8 mouse cellular contexts compared by ENCODE assay signal in genomic region chr4:126251655-126252254, GRCm38 (mm10). TPM values are rescaled to one million over a fixed set of nuclear protein-coding genes. Genes with fewer than 3 reads are reported as not detected.
DNase-seq lines count a peak whose midpoint lies in the region; ATAC-seq lines count a peak whose summit lies in the region.

No protein-coding gene starts in this region.

- H3K9ac ChIP-seq in midbrain, embryonic 16.5 days (ENCODE audit: low read depth, low read length), result no peak overlapping the region; the same call in 1 of the 2 replicates
- H3K9ac ChIP-seq in heart, embryonic 12.5 days, result peak overlapping the region; percentile 44

- no peak overlapping the region for H3K4me2 ChIP-seq in midbrain, embryonic 16.5 days (ENCODE audit: low read length)
- peak overlapping the region; percentile 49 for H3K4me2 ChIP-seq in heart, embryonic 12.5 days

- H3K4me1 ChIP-seq in midbrain, embryonic 10.5 days, result peaks cover 84% of the 10 kb centered on the region
- H3K4me1 ChIP-seq in midbrain, embryonic 16.5 days (ENCODE audit: control insufficient read depth, insufficient read depth, low read length), result peaks cover 55% of the 10 kb centered on the region
- peaks cover 76% of the 10 kb centered on the region for H3K4me1 ChIP-seq in heart, embryonic 12.5 days (replicated peaks)

- peak overlapping the region; percentile 65 for H3K27ac ChIP-seq in midbrain, embryonic 10.5 days (replicated peaks)
- H3K27ac ChIP-seq in midbrain, embryonic 16.5 days (ENCODE audit: low read length), result no peak overlapping the region; the same call in 1 of the 2 replicates
- peak overlapping the region; percentile 71 for H3K27ac ChIP-seq in heart, embryonic 12.5 days (ENCODE audit: poor library complexity, severe bottlenecking)

- peaks cover 48% of the 10 kb centered on the region for H3K36me3 ChIP-seq in midbrain, embryonic 10.5 days
- H3K36me3 ChIP-seq in midbrain, embryonic 16.5 days (ENCODE audit: control insufficient read depth, insufficient read depth, low read length), result no peaks in the 10 kb centered on the region
- H3K36me3 ChIP-seq in heart, embryonic 12.5 days, result peaks cover 3% of the 10 kb centered on the region; the same call in 1 of the 2 replicates

- 73% methylated on average over 11 of the region's 11 CpGs for WGBS in midbrain, embryonic 10.5 days
- whole genome bisulfite sequencing in midbrain, embryonic 16.5 days, result 67% methylated on average over 11 of the region's 11 CpGs
- 47% methylated on average over 11 of the region's 11 CpGs for WGBS in heart, embryonic 12.5 days

- no peak for DNase-seq in midbrain, embryonic 10.5 days (ENCODE audit: low spot score)
- peak; percentile 75 for DNase-seq in kidney, postnatal 10 days
- DNase-seq in lung, postnatal 4 days, result peak; percentile 78 to 85
- no peak for DNase-seq in right cerebral cortex, postnatal 36 days (ENCODE audit: low spot score in 2 of 2)
- no peak for DNase-seq in yolk sac, embryonic 10.5 days (ENCODE audit: low spot score)
- no peak for DNase-seq in frontal cortex, postnatal 10 days (ENCODE audit: low spot score in 2 of 2)

- no peak for ATAC-seq in midbrain, embryonic 16.5 days
- ATAC-seq in heart, embryonic 12.5 days (ENCODE audit: insufficient number of reproducible peaks, low FRiP score), result no peak

- H3K9me3 ChIP-seq in midbrain, embryonic 10.5 days (replicated peaks), result no peaks in the 10 kb centered on the region
- no peaks in the 10 kb centered on the region for H3K9me3 ChIP-seq in midbrain, embryonic 16.5 days (replicated peaks; ENCODE audit: control insufficient read depth, low read length, poor library complexity, severe bottlenecking)
- H3K9me3 ChIP-seq in heart, embryonic 12.5 days (replicated peaks), result no peaks in the 10 kb centered on the region

- no peaks in the 10 kb centered on the region for H3K27me3 ChIP-seq in midbrain, embryonic 10.5 days (ENCODE audit: low read depth, poor library complexity, severe bottlenecking)
- H3K27me3 ChIP-seq in midbrain, embryonic 16.5 days (ENCODE audit: control insufficient read depth, insufficient read depth, low read depth, low read length), result no peaks in the 10 kb centered on the region
- H3K27me3 ChIP-seq in heart, embryonic 12.5 days (replicated peaks), result no peaks in the 10 kb centered on the region

- peak overlapping the region; percentile 17; the same call in 1 of the 2 replicates for H3K4me3 ChIP-seq in midbrain, embryonic 10.5 days
- no peak overlapping the region for H3K4me3 ChIP-seq in midbrain, embryonic 16.5 days (ENCODE audit: low read depth, low read length)
- peak overlapping the region; percentile 12 for H3K4me3 ChIP-seq in heart, embryonic 12.5 days

RNA-seq across cellular contexts. Expression of gene Map7d1, which starts 4.4 kb away (rescaled TPM):
- polyA plus RNA-seq in midbrain, embryonic 10.5 days (2016; fragmentation: Nextera tagmentation; extraction: Ambion mirVana), result 59.8 and 69.7 TPM in 2 replicates
- 66.1 and 68.2 TPM in 2 replicates for polyA plus RNA-seq in midbrain, embryonic 16.5 days (2015; fragmentation: Nextera tagmentation; extraction: Ambion mirVana)
- 73.9 and 76.4 TPM in 2 replicates for polyA plus RNA-seq in heart, embryonic 12.5 days (2016; fragmentation: Nextera tagmentation; extraction: Ambion mirVana)

RNA-seq across cellular contexts. Expression of gene Trappc3, which starts 10.4 kb away (rescaled TPM):
- 85.2 and 94.4 TPM in 2 replicates for polyA plus RNA-seq in midbrain, embryonic 10.5 days (2016; fragmentation: Nextera tagmentation; extraction: Ambion mirVana)
- 193 and 198 TPM in 2 replicates for polyA plus RNA-seq in midbrain, embryonic 16.5 days (2015; fragmentation: Nextera tagmentation; extraction: Ambion mirVana)
- polyA plus RNA-seq in heart, embryonic 12.5 days (2016; fragmentation: Nextera tagmentation; extraction: Ambion mirVana), result 68.0 and 68.7 TPM in 2 replicates

RNA-seq across cellular contexts. Expression of gene Col8a2, which starts 34.8 kb away (rescaled TPM):
- polyA plus RNA-seq in midbrain, embryonic 10.5 days (2016; fragmentation: Nextera tagmentation; extraction: Ambion mirVana), result 2.8 and 6.5 TPM in 2 replicates
- 2.2 and 2.5 TPM in 2 replicates for polyA plus RNA-seq in midbrain, embryonic 16.5 days (2015; fragmentation: Nextera tagmentation; extraction: Ambion mirVana)
- 4.7 and 4.9 TPM in 2 replicates for polyA plus RNA-seq in heart, embryonic 12.5 days (2016; fragmentation: Nextera tagmentation; extraction: Ambion mirVana)

RNA-seq across cellular contexts. Expression of gene Thrap3, which starts 49.2 kb away (rescaled TPM):
- polyA plus RNA-seq in midbrain, embryonic 10.5 days (2016; fragmentation: Nextera tagmentation; extraction: Ambion mirVana), result 244 and 256 TPM in 2 replicates
- polyA plus RNA-seq in midbrain, embryonic 16.5 days (2015; fragmentation: Nextera tagmentation; extraction: Ambion mirVana), result 124 and 137 TPM in 2 replicates
- polyA plus RNA-seq in heart, embryonic 12.5 days (2016; fragmentation: Nextera tagmentation; extraction: Ambion mirVana), result 177 and 191 TPM in 2 replicates

Comparison
In these comparisons a context has a peak if more than half of its experiments do, and no peak if none do; other contexts are left out.
1. DNase-seq: peak in kidney, postnatal 10 days (single experiment) and lung, postnatal 4 days (2 of 2); none in midbrain, embryonic 10.5 days (single experiment), right cerebral cortex, postnatal 36 days (0 of 2), yolk sac, embryonic 10.5 days (single experiment) and frontal cortex, postnatal 10 days (0 of 2).